Mouse (Mus musculus) mouse trophoblast stem cell (cell line): ENCODE results near the gene Dnajc8.
"Not testable (repeated sequence)": the region's sequence is repeated elsewhere in the genome, so short reads cannot be mapped to it uniquely, and the experiment has no call there.

Experiments
- in situ Hi-C, 2 experiments: fragments of 300-500 bp; cut with MseI, MboI; formaldehyde crosslinking; loops; 2 replicates in 1 of 2; 3 replicates in 1 of 2; pipeline ENCODE4 v1.15.1; 2025

Dnajc8 gene

GRCm38 (mm10) chr4:132515369-132516155 lies 19.8 kb upstream of the Dnajc8 start:
- in situ Hi-C loops = no loop called here

- in situ Hi-C loops = no loop called here
Observed at GRCm38 (mm10) chr4:132518066-132518465, 17.3 kb upstream of the Dnajc8 start.

DNA sequence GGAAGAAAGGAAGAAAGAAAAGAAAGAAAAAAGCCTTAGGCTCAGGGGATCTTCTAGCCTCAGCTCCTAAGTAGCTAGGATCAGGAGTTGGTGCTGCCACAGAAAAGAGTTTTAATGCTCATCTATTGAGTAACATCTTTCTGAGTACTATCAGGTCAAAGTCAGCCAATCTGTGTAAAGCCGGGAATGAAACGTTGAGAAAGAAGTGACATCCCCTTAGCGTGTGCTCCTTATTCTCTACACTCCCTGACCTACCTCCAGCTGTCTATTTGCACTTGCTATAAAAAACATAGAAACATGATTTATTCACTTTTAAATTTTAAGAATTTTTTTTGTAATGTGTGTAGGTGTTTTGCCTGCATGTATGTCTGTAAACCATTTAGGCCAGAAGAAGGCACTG lies 16.2 kb upstream of the Dnajc8 start:
- in situ Hi-C loops = no loop called here

GRCm38 (mm10) chr4:132524321-132524741 lies 11.0 kb upstream of the Dnajc8 start:
- in situ Hi-C loops = no loop called here

GRCm38 (mm10) chr4:132524808-132525207 lies 10.5 kb upstream of the Dnajc8 start:
- in situ Hi-C loops = no loop called here

DNA sequence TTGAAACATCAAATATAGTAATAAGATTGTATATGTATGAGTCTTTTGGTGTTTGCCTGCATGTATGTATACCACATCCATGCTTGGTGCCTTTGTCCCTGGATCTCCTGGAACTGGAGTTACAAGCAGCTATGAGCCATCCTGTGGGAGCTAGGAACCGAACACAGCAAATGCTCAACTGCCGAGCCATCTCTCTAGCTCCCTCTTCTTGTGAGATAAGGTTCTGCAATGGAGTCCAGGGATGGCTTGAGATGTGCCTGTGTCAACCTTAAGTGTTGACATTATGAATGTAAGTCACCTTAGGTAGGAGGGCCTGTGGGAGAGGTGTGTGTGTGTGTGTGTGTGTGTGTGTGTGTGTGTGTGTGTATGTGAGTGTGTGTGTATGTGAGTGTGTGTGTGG lies 8.7 kb upstream of the Dnajc8 start:
- in situ Hi-C loops = no loop called here

DNA sequence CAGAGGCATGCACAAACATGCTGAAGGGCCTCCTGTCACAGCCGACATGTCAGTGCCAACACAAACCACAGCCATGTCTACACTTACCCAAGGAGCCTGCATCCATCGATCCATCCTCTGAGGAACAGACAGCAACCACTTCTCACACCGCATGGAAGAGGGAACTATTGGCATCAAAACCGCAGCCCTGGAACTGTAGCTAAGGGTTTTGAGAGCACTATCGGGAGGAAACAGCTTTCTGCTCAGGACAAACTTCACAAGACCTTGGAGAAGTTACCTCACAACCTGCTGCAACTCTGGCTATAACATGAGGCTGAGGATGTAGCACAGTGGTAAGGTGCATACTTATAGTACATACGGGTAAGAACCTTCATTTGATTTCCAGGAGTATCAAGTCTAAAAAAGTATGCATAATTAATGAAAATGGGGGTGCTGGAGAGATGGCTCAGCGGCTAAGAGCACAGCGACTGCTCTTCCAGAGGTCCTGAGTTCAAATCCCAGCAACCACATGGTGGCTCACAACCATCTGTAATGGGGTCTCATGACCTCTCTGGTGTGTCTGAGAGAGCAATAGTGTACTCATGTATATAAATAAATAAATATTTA lies 7.3 kb upstream of the Dnajc8 start:
- in situ Hi-C loops = no loop called here

DNA sequence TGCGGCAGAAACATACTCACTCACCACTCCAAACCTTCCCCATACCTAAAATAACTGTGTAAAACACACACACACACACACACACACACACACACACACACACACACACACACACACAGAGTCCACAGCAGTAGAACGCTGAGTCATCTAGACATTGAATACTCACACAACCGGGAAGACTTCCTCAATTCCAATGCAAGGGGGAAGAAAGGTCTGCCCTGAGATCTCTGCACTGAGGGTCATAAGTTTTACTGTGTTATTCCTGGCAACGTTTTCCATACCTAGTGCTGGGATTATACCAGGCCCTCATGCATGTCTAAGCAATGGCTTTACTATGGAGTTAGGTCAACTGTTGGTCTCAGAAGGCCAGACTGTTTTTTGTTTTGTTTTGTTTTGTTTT lies 6.0 kb upstream of the Dnajc8 start:
- in situ Hi-C loops = no loop called here

DNA sequence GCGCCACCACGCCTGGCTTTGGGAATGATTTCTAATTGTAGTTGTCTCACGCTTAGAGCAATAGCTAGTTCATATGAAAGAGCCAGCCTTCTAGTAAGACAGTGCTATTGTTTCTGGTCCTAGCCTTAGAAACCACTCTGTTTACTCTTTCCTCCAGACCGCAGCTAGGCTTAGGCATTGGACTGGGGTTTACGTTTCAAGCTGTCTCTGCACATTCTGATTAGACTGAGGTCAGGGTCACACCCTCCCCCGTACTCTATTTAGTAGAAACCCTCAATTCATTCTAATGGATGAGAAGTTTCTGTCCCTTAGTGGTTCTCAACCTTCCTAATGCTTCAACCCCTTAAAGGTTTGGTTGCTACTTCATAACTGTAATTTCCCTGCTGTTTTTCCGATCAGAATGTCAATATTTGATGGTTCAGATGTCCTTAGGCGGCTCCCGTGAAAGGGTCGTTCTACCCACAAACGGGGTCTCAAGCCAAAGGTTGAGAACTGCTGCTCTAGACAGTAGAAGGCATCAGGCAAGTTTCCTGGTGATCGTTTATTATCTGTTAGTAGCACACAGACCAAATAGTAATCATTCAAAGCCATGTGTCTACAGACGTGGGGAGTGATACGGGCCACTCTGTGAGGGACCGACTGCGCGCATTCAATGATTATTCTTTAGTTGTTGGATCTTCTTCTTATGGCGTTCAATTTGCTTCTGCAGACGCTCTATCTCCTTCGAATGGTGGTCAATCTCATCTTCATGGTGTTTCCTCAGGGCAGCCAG lies 5.1 kb upstream of the Dnajc8 start:
- in situ Hi-C loops = no loop called here

GRCm38 (mm10) chr4:132532496-132532895 lies 2.9 kb upstream of the Dnajc8 start:
- in situ Hi-C loops = no loop called here

DNA sequence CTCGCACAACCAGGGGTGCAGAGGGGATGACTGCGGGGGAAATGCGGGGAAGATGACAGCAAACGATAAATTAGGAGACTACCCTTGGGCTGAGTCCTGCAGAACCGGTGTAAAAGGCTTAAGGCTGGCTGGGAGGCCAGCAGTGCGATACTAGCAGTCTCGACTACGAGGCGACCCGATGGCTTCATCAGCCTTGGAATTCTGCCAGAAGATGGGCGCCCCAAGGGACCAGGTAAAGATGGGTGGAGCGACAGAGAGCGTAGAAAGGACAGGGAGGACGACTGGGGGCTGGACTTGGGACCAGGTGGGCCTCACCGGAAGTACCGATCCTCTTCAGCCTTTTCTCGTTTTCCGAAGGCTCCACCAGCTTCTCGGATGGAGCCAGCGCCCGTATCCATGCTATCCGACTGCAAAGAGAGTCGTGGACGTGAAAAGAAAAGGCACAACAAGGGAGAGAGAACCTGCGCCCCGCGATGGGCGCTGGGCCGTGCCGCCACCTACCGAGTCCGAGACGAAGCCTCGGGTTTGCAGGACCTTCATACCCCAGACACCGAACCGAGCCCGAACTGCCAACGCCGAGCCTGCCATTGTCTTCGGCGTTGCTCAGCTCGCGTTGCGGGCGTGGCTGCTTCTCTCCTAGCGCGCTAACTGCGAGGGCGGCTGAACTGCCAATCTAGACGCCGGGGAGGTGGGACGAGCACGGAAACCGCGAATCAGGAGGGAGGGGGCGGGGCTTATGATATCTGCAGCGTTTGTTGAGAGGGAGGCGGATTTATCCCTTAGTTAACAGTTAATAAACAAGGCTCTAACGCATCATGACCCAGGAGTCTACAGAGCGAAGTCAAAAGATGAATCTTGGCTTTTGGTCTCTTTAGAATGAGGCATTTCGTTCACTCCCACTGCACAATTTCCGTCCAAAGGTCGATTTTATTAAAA lies 2.1 kb upstream of the Dnajc8 start, which contains the start of gene Atpif1:
Atpif1 (minus strand) TSS at position 679 of the 936 bp plus-strand sequence.
- in situ Hi-C loops = no loop called here

GRCm38 (mm10) chr4:132539481-132539880 lies 4.1 kb downstream of the Dnajc8 start:
- in situ Hi-C loops = no loop called here

- in situ Hi-C loops = no loop called here
Observed at GRCm38 (mm10) chr4:132541413-132541812, 6.1 kb downstream of the Dnajc8 start.

DNA sequence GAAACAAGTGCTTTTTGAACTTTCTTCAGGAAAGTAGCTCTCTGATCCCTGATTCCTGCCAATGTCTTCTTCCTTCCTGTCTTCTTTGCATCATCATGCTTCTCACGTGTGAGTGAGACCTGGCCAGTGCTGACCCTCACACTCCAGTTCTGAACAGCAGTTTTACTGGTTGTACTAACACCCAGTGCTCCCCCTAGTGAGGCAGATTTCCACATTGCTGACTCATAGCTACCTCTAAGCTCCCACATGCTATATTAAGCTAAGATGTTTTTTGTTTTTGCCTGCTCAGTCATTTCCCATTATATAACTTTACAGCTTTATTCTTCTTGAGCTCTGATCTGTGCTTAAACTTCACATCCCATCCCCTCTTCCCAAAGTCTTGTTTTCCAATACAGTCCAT lies 7.4 kb downstream of the Dnajc8 start:
- in situ Hi-C loops = no loop called here

DNA sequence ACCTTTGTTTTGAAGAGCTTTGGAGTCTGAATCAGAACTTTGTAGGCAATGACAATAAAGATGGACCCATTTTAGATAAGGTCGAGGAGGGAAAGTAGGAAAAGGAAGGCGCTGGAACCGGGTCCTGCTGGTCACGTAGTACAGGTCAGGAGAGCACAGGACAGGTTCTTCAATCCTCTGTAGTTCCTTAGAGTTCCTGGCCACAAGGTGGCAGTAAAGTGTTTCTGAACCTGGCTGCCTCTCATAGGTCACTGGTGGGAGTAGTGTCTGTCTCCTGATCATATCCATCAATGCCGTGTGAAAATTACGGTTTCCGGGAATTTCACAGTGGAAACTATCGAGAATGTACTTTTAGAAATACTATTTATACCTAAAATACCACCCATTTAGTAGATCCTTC lies 10.5 kb downstream of the Dnajc8 start:
- in situ Hi-C loops = no loop called here

DNA sequence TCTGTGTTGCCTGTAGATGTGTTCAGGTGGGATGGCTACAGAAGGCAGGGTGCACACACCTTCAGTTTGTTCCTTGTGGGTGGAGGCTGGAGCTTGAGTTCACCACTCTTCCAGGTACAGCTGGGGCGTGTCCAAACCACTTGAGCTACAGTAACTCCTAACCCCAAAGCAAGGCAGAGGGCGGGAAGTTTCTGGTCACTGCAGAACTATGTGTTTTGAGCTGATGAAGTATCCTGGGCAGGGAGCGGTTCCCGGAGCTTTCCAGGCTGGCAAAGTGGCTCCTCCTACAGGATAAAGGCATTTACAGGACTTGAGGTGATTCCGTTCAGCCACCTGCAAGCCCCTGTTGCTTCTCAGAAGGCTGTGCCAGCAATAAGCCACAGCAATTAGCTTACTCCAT lies 18.9 kb downstream of the Dnajc8 start:
- in situ Hi-C loops = no loop called here

- in situ Hi-C loops = no loop called here
Observed at GRCm38 (mm10) chr4:132554653-132555052, 19.3 kb downstream of the Dnajc8 start.

GRCm38 (mm10) chr4:132555550-132555949 lies 20.2 kb downstream of the Dnajc8 start:
- in situ Hi-C loops = not testable (repeated sequence)

DNA sequence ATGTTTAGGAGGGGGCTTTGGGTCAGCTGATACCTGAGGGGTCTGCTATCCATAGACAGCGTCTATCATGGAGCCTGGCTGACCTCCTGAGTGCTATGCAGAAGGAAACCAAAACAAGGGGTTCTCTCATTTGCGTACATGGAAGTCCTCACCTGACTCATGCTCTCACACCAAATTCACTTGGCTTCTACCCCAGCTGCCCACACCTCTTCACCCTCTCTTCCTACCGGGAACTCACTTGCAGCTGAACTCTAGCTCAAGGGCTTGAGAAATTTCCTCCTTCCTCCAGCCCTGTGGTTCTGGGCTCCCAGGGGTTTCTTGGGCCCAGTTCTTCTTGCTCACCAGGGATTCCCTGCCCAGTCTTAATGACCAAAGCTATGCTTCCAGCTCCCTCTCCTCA lies 27.9 kb downstream of the Dnajc8 start:
- in situ Hi-C loops = no loop called here

DNA sequence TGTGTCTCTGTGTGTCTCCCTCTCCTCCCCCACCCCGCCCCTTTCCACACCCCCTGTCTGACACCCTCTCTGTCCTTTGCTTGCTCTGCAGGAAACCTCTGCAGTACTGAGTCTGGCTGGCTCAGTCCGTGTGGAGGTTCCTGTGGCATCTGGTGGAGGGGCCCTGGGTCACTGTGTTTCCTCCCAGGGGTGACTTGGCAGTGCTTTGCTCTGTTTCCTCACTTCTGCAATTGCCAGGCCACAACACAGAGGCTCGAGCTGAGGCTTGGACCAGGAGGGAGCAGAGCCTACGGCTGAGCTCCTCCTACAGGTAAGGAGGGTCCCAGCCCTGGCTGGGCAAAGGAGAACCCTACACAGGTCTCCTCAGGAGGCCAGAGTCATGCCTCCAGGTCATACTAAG lies 28.6 kb downstream of the Dnajc8 start, which contains the start of gene Ptafr:
Ptafr (plus strand) TSS at position 103 of the 400 bp plus-strand sequence.
- in situ Hi-C loops = no loop called here

GRCm38 (mm10) chr4:132565089-132565747 lies 29.9 kb downstream of the Dnajc8 start:
- in situ Hi-C loops = no loop called here
